Mouse (Mus musculus) cortical plate, adult 2 months (tissue): ENCODE measurements around the gene Ceacam9.

Source experiments
- CTCF ChIP-seq: fragments of 200-500 bp; IDR thresholded peaks from 2 replicates; pipeline ENCODE4 v1.5.1; 2011; ENCODE audit warnings: mild to moderate bottlenecking, control low read depth, low read length; ENCODE audit not compliant: insufficient read depth; ENCODE audit errors: extremely low read depth
- POLR2A ChIP-seq: fragments of 200-500 bp; IDR thresholded peaks from 2 replicates; pipeline ENCODE4 v1.6.1; 2011; ENCODE audit warnings: mild to moderate bottlenecking, low read length, control low read depth; ENCODE audit not compliant: insufficient read depth; ENCODE audit errors: extremely low read depth

- TF ChIP-seq POLR2A (no peak), CTCF (no peak)
These were observed 33.8 kb downstream of the Ceacam9 start for GRCm38 (mm10) chr7:16755362-16756017.
